Mouse (Mus musculus) c-Kit-negative CD71-positive TER-119-positive erythroid progenitor cells, embryonic 14.5 days (primary cell): ENCODE data around the gene Wdfy2.
"Not testable (repeated sequence)": the region's sequence is repeated elsewhere in the genome, so short reads cannot be mapped to it uniquely, and the experiment has no call there.

Experiments used
- DNase-seq: peaks from one replicate; pipeline ENCODE4 v3.0.0-alpha.2; 2013; ENCODE audit warnings: low read depth, low spot score

Gene Wdfy2

DNA sequence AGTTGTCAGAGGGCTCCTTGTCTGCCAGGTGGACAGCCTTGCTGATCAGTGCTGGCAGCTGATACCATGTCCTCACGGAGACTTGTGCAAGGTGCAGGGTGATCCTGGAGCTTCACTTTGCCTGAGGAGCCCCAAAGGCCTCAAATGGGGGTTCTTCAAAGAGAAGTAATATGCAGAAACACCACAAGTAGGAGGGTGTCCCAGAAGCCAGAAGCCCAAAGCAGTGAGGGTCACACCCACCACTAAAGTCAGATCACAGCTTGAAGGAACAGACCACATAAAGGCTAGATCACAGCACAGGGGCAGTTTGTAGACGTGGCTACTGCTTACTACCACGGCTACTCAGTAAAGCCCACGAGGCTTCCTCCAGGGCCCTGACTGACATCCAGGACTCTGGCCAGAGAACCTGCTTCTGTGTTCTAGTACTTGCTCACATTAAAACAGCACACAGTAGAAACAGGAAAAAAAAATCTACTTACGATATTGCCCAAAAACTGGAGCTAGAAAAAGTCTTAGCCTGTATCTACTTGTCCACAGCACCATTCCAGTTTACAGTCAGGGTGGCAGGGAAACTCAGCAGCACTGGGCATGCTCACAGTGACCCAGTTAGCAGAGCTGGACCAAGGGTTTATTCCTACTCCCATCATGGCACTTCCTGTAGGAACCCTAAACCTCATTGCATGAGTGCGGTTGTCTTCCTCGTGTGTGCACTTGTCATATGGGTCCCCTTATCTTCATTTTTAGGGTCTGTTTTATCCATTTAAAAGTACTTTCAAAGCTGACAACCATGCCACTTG is 41.4 kb downstream of the Wdfy2 start:
- peak; percentile 3 for DNase-seq

DNA sequence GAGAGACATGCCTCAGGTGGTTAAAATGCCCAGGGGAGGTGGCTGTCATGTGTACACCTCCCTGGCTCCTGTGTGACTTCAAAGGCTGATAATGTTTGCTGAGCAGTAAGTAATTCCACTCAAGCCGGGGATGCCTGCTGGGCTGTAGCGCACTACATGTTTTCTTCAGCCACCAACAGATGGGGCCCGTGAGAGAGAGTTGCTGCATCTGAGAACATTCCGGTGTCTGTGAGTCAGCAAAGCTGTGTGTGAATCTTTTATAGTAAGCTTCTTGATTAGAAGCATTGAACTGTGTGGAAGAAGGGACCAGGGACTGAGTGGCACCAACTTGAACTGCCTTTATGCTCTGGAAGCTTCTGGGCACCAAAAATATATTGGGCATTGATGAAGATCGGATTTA is 42.0 kb downstream of the Wdfy2 start:
- peak; percentile 53 for DNase-seq

GRCm38 (mm10) chr14:62880084-62880851 is 42.8 kb downstream of the Wdfy2 start:
- DNase-seq: no peak

DNA sequence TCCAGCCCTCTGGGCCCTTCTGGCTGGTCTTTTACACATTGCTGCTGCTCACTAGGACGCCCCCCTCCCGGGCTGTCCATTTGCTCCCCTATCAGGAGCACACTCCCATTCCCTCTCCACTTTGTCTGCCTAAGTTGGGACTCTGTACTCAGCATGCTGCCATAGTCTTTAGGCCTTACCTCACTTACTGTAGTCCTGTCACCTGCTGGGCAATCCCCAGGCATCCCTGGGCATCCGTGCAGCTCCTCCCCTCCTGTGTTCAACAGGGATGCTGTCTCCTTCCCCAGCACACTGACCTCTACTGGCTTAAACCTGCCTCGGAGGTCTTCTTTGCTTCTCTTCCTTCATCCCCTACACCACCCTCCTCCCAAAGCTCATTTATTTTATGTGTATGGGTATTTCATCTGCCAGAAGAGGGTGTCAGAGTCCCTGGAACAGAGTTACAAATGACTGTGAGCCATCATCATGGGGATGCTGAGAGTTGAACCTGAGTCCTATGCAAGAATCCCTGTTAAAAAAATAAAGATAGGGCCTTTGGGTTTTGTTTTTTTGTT is 44.7 kb downstream of the Wdfy2 start:
- DNase-seq: no peak

GRCm38 (mm10) chr14:62883551-62883950 is 46.1 kb downstream of the Wdfy2 start:
- no peak for DNase-seq

DNA sequence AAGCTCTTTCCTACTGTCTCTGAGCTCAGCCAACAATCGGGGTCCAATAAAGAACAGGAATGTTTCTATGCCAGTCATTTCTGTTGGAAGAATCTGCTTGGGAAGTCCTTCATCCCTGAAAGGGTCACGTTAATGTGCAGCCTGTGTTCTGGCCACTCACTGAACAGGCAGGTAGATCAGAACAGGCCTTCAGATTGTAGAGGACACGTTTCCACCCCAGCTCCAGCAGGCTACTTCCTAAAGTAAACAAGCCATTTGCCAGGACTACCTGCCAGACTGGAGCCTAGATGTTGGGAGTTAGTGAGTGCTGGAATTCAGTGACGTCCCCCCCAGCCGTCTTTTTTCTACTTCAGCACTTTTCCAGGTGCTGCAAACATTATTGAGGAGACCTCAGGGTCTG is 46.7 kb downstream of the Wdfy2 start:
- DNase-seq: no peak

DNA sequence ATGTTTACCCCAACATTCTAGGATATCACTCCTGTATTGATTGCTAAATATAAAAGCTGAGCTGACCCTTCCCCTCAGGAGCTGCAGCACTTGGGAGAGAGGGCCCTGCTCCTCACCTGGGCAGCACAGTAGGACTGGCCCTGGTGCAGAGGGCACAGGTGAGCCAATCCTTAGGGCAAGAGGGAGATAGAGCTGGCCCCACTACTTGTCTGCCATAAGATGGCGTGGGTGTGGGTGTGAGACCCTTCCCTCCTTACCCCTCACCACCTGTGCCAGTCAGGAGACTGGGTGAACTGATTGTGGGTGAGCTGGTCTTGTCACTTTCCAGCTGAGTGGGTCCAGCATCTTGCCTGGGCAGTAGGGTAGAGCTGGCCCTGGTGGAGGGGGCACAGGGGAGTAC is 47.2 kb downstream of the Wdfy2 start:
- DNase-seq: no peak

GRCm38 (mm10) chr14:62885146-62885545 is 47.7 kb downstream of the Wdfy2 start:
- no peak for DNase-seq

- no peak for DNase-seq
Measured at GRCm38 (mm10) chr14:62891401-62891800, 53.9 kb downstream of the Wdfy2 start.

- DNase-seq: no peak
Measured at GRCm38 (mm10) chr14:62892771-62893641, 55.5 kb downstream of the Wdfy2 start.

DNA sequence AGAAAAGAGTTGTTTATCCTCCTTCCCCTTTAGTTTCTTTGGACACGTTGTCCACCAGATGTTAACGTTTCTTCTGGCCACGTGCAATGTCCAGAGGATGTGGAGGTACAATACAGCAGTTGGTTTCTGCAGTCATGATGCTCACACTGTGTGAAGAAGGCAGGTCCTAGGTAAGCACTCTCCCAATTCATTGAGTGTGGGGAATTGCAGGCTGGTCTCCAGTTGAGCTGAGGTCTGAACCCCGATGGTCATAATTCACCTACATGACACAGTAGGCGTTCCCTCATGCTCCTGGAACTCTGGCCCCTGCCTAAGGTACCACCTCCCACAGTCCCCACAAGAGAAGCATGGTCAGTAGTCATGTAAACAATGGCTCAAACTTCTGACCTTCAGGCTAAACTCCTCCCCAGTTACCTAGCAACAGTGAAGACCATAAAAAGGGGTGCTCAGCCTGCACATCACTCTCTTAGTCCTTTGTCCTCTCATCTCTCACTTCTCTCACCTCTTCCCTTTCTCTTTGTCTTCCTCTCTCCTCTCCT is 56.2 kb downstream of the Wdfy2 start:
- not testable (repeated sequence) for DNase-seq

GRCm38 (mm10) chr14:62894924-62895840 is 57.7 kb downstream of the Wdfy2 start:
- no peak for DNase-seq

- DNase-seq: no peak
Measured at GRCm38 (mm10) chr14:62898061-62898460, 60.6 kb downstream of the Wdfy2 start.

DNA sequence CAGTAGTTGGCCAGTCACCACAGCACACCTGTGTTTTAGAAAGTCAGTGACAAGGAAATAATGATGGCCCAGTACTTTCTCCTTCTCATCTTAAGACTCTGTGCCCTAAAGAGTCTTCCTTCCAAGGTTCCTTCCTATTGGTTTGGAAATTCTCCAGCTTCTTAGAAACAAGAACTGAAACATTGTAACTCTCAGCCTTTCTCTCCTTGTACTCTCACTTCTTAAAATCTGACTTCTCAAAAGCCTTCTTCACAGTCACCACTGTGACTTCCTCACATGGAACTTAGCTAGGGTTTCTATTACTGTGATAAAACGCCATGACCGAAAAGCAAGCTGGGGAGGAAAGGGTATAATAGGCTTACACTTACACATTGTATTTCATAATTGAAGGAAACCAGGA is 70.4 kb downstream of the Wdfy2 start:
- DNase-seq: no peak

DNA sequence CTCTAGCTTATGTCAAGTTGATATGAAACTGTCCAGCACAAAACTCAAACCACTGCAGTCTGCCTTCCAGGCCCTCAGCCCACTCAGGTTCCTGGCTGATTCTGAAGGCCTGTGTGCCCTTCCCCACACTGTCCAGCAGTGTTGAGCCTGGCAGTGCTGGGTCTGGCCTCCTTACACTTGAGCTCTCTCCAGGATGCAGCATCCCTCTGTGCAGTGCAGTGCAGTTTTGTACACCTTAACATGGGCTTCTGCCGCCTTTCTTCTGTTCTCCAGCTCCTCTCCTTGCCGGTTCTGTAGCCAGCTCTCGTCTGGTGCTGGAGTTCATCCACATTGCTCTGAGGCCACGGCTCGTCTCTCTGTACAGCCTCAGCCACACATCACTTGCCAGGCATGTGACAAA is 71.1 kb downstream of the Wdfy2 start:
- DNase-seq: no peak

GRCm38 (mm10) chr14:62910859-62911258 is 73.4 kb downstream of the Wdfy2 start:
- no peak for DNase-seq

DNA sequence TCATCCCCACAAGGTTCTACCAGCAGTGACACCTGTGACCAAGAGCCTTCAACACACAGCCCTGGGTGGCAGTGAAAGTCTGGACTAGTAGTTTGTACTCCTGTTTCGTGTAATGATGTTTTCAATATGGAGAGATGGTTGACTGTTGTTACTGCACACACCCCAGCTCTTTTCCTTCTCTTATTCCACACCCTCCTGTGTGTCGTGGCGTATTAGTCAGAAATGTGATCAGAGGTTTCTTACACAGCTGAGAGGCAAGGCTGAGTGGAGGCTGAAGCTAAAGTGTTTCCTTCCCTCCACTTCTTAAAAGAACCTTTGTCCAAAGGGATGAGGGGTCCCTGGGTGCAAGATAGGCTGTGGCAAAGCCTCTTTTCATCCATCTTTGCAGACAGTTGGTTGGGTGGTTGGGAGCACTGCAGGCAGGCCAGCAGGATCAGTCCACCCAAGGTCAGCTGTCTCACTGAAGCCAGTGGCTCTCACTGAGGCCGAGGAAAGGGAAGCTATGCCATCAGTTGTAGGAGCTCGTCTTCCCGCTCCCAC is 77.7 kb downstream of the Wdfy2 start:
- DNase-seq: no peak

GRCm38 (mm10) chr14:62916488-62917034 is 79.1 kb downstream of the Wdfy2 start:
- DNase-seq: no peak

DNA sequence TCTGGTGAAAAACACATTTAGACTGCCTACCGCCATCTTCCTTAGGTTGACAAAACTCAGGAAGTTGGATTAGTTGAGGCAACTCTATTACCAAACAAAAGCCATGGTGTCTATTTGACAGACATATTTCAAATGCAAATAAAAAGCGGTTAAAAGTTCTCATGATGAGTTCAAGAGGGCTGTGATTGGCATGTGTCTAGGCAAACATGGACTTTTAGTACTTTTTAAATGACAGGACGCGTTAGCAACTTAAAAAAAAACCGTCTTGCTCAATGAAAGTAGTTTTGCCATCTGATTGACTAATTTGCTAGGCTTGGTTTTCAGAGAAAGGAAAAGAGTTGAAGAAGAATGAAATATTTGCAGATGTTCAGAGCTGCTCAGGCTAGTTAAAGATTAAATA is 83.9 kb downstream of the Wdfy2 start:
- DNase-seq: no peak

DNA sequence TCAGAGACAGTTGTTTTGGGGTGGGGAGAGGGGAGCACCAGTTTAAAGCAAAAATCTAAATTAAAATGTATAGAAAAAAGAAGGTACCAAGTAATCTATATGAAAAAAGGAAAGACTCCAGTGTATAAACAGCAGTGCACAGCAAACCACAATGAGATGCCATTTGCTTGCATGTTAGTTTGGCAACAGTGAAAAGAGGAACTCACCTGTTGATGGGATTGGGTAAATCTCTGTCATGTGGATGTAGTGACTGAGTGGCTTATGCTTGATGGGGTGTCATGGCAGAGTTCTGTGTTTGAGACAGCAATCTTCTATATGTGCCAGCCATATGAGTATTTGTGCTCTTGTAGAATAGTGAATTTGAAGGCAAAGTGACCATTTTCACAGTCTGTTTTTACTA is 85.2 kb downstream of the Wdfy2 start:
- DNase-seq: no peak
